ENCODE assay signal across 8 mouse cellular contexts in the genomic region with DNA sequence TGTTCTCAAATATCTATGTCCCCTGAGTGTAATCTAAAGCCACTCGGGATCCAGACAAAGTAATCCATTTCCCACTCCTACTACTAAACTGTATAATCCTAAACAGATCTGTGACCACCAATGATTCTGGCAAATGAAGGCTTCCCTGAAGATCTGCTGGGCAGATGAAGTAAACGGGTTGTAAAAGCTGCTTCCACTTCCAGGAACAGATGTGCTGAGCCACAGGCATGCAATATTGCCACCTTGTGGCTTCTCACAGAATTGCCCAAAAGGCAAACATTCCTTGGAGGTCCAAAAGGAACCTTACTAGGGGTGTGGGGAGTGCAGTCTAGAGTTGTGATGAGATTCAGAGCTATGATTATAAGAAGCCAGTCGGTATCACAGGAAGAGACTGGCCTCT. TPM values are rescaled to one million over a fixed set of nuclear protein-coding genes. Genes with fewer than 3 reads are reported as not detected.
DNase-seq lines count a peak whose midpoint lies in the region; ATAC-seq lines count a peak whose summit lies in the region.

No protein-coding gene starts in this region.

- ATAC-seq in megakaryocyte progenitor cell, adult 5-6 weeks (replicated peaks; ENCODE audit: poor library complexity), result peak; percentile 87

- intact Hi-C loops in heart, postnatal 25 days (cut with DNase I), result loop anchor here (1.0 to 2.0 kb wide), 3 partner anchors 88 to 256 kb away; no protein-coding TSS in a partner anchor

- peak; percentile 73 to 83 for DNase-seq in heart, adult 18-20 months
- DNase-seq in heart, postnatal 25 days (ENCODE audit: low spot score), result no peak
- DNase-seq in adrenal gland, postnatal 10 days, result peak; percentile 84
- peak; percentile 83 for DNase-seq in embryo, embryonic 11 days
- peak; percentile 21 to 60 for DNase-seq in heart, adult 9 months (ENCODE audit: low spot score in 2 of 2)
- DNase-seq in layer of hippocampus, adult 9-11 months, result peak; percentile 49
- DNase-seq in right cerebral cortex, postnatal 36 days (ENCODE audit: low spot score in 2 of 2), result peak; percentile 37 to 57

RNA-seq across cellular contexts. Expression of a gene that starts 26.1 kb away (rescaled TPM):
- total RNA-seq in heart, adult 18-20 months (2021), result 10 to 100 TPM; 18.6 to 20.9 TPM
- 10 to 100 TPM; 17.7 to 18.3 TPM for total RNA-seq in heart, postnatal 25 days (2021)
- total RNA-seq in adrenal gland, postnatal 10 days (2021), result 10 to 100 TPM; 27.4 to 28.4 TPM
- total RNA-seq in megakaryocyte progenitor cell, adult 5-6 weeks (2015), result 7.4 and 8.5 TPM in 2 replicates
- 9.2 and 9.5 TPM in 2 replicates for total RNA-seq in megakaryocyte progenitor cell, adult 5-6 weeks (2017)
